Mouse (Mus musculus): Measurements from ENCODE around the gene Tanc1. TPM values are rescaled to one million over a fixed set of nuclear protein-coding genes. Genes with fewer than 3 reads are reported as not detected.
A peak's percentile ranks its signal among the peaks of the same experiment; 100 is the strongest.

The Tanc1 gene
- polyA plus RNA-seq, 1 experiment, result 7.2 TPM

DNA sequence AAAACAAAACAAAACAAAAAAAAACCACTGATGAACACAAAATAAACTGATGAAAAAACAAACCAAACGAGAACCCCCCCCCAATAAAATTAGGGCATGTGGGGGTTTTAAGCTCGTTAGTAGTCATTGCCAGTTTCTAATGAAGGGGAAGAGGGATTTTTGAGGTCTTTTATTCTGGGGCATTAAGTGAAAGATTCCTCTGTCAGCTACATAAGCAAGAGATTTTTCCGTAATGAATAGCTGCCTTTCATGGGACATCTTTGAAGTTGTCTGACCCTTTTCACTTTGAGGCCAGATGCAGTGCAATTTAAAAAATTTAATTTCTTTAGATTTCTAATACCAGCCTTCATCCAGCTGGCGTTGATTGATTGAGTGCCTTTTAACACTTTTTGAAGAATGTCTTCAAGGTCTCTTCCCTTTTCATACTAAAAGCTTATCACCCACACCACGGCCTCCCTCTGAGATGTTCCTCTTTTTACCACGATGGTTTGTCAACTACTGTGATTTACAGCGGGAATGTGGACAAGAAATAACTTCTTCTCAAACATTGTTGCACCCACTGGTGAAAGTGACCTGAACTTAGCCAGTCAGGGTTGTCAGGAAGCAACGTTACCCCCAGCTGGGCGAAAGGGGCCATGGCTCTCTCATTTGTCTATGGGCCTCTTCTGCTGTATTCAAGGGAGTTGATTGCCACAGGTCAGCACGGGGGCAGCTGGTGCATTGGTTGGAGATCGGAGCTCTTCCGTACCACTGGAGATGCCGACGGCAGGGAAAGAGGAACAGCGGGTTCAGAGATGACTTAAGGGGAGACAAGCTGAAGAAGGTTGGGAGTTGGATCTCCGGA, 76.6 kb downstream of the Tanc1 start:
- no peak for TF ChIP-seq POLR2A (IDR thresholded peaks at IDR 0.05; ENCODE audit: borderline replicate concordance, extremely low read depth, insufficient read depth, insufficient read length, poor library complexity, severe bottlenecking)
- no peak for TF ChIP-seq CTCF (IDR thresholded peaks at IDR 0.05; ENCODE audit: borderline replicate concordance, extremely low read depth, insufficient read depth, insufficient read length)
- DNase-seq (ENCODE audit: low read depth), result peak; percentile 71

DNA sequence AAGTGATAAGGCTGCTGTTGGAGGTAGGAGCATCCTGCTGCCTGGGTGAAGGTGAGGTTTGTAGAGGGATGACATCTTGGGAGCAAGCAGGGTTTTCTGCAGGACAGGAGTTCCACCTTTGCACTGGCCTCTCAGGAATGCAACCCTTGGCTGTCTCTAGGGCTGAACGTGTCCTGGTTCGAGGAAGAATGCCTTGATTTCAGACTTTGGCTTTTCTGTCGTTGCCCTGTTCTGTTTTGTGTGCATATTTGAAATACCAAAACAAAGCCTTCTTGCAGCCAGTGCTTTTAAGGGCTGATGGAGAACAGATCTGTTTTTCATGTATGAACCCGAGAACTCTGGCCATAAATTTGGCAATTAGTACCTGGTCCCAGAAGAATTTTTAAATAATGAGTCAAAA, 79.3 kb downstream of the Tanc1 start:
- TF ChIP-seq CTCF (IDR thresholded peaks at IDR 0.05; ENCODE audit: borderline replicate concordance, extremely low read depth, insufficient read depth, insufficient read length) (no peak), POLR2A (IDR thresholded peaks at IDR 0.05; ENCODE audit: borderline replicate concordance, extremely low read depth, insufficient read depth, insufficient read length, poor library complexity, severe bottlenecking) (no peak)
- DNase-seq (ENCODE audit: low read depth), result no peak

DNA sequence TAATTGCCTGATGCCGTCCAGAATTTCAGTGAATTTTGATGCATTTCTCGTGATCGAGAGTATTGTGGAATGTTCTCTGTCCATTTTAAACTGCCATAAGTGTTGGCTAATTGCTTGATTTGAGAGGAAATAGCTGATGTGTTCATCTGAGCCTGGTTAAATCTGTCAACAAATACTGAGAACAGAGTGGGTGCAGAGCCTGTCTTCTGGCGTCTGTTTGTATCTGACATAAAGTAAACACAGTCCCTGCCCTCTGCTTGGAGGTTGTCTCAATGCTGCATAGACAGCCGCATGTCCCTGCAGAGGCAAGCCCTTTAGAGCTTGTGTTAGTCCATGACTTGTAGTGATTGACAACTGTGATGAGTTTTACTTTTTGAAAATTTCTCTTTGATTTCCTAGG, 81.6 kb downstream of the Tanc1 start:
- TF ChIP-seq POLR2A (IDR thresholded peaks at IDR 0.05; ENCODE audit: borderline replicate concordance, extremely low read depth, insufficient read depth, insufficient read length, poor library complexity, severe bottlenecking) (no peak), CTCF (IDR thresholded peaks at IDR 0.05; ENCODE audit: borderline replicate concordance, extremely low read depth, insufficient read depth, insufficient read length) (no peak)

DNA sequence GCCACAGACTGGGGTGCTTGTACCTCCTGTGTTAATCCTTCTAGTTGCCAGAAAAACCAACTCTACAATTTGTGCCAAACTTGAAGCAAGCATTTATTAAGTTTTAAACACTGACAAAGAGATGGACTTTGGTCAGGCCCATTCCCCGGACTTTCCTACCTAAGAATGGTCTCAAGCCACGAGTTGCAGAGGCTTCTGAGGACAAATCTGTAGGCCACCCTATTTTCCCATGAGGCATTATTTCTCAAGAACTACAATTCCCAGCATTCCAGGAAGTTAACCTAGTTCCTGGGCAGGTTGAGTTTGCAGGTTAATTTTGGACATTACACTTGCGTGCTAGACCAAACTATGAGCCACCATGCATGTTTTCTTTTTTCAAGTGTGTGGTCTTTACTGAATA, 85.3 kb downstream of the Tanc1 start:
- no peak for TF ChIP-seq POLR2A (IDR thresholded peaks at IDR 0.05; ENCODE audit: borderline replicate concordance, extremely low read depth, insufficient read depth, insufficient read length, poor library complexity, severe bottlenecking)
- no peak for TF ChIP-seq CTCF (IDR thresholded peaks at IDR 0.05; ENCODE audit: borderline replicate concordance, extremely low read depth, insufficient read depth, insufficient read length)
- DNase-seq (ENCODE audit: low read depth), result no peak

More for the DNA sequence above, 81.6 kb downstream of the Tanc1 start:
- no peak for DNase-seq (ENCODE audit: low read depth)

DNA sequence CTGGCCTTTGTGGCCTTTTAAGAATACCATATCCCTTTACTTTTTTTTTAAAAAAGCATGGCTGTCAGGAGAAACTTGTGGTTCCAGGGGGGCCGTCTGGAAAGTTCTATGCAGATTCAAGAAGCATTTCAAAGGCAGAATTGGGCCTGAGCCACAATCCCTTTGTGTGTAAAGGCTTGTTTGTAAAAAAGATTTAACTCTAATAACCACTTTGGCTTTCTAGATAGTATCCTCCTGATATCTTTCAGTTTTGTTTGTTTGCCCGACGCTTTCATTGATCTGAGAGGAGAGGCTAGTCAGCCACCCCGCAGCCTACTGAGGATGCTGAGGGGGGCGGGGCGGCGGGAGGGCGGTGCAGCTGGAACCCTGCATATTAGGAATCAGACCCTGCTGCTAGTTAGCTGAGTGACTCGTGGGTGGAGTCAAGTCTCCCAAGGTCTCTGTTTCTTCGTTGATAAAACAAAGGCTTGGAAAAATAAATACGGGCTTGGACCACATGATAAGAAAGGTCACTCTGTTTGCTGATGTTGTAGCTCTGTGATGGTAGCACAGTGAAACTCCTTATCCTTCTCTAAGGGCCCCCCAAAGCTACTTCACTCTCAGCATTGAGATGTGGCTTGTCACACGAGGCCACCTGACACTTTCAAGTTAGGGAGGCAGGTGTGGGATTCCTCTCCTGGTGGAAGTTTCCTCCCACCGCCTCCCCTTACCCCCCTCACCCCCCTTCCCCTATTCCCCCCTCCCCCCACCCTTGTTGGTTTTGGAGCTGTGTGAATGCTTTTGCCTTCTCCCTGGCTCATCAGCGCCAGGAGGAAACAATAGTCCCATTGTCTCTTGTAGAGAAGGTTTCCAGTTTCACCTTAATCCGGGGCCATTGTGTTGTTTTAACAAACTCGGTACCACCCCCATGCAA, 86.1 kb downstream of the Tanc1 start:
- TF ChIP-seq CTCF (IDR thresholded peaks at IDR 0.05; ENCODE audit: borderline replicate concordance, extremely low read depth, insufficient read depth, insufficient read length) (no peak), POLR2A (IDR thresholded peaks at IDR 0.05; ENCODE audit: borderline replicate concordance, extremely low read depth, insufficient read depth, insufficient read length, poor library complexity, severe bottlenecking) (no peak)
- peak; percentile 83 for DNase-seq (ENCODE audit: low read depth)

DNA sequence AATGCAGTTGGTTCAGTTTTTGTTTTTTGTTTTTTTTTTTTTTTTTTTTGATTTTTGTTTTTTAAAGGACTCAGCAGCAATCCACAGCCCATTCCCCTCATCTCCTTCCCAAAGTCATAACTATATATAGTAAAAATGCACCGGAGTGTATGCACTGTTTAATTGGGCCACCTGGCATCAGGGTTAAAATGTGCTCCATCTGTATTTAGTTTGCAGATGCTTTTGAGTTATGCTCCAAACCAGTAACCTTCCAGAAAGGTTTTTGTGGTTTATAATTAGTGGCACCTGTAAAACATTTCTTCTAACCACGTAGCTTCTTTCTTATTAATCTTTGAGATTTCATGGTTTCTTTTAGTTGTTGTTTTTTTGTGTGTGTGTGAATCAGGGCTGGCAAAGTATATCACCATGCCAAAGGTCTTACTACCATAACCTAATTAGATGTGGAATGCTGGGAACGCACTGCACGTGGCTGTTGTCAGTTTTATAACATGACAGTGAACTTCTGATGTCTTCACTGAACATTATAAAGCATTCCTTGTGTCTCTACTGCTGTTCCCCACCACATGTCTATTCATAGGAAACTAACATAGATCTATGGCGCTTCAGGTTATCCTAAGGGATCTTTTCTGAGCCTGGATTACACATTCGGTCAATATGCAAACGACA, 86.9 kb downstream of the Tanc1 start:
- DNase-seq (ENCODE audit: low read depth), result no peak
- TF ChIP-seq POLR2A (IDR thresholded peaks at IDR 0.05; ENCODE audit: borderline replicate concordance, extremely low read depth, insufficient read depth, insufficient read length, poor library complexity, severe bottlenecking), result no peak
- TF ChIP-seq CTCF (IDR thresholded peaks at IDR 0.05; ENCODE audit: borderline replicate concordance, extremely low read depth, insufficient read depth, insufficient read length), result no peak

DNA sequence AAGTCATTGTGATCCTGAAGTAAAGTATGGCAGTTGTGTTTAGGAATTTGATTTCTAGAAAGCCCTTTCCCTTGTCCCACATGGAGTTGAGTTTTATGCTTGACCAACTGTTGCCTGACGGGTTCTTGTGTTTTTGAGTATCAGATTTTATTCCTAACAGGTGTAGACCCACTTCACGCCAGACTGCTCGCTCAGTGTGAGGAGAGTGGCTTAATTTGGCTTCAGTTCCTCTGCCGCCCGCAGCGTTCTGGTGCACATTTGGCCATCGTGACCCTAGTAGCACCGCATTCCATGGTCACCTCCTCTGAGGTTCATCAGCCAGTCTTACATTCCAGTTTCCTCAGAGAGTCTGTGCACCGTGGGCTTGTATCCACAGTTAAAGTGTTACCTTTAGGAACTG, 88.1 kb downstream of the Tanc1 start:
- no peak for TF ChIP-seq POLR2A (IDR thresholded peaks at IDR 0.05; ENCODE audit: borderline replicate concordance, extremely low read depth, insufficient read depth, insufficient read length, poor library complexity, severe bottlenecking)
- no peak for TF ChIP-seq CTCF (IDR thresholded peaks at IDR 0.05; ENCODE audit: borderline replicate concordance, extremely low read depth, insufficient read depth, insufficient read length)
- DNase-seq (ENCODE audit: low read depth), result no peak

DNA sequence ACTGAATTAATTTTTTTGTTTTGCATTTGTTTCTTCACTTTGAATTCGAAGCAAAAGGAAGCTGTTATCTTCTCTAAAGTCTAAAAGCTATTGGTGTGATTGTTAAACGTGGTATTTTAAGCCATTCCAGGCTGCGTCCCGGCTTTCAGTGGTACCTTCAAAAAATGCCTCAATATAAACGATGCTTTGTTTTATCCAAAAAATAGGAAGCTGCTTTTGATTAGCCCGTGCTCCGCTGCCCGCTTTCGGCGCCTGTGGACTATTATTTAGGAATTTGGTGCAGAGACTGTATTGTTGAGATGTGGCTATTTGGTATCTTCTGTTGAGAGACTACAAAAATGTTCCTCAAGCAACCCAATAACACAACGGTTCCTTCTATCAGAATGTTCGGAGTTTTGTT, 93.4 kb downstream of the Tanc1 start:
- TF ChIP-seq POLR2A (IDR thresholded peaks at IDR 0.05; ENCODE audit: borderline replicate concordance, extremely low read depth, insufficient read depth, insufficient read length, poor library complexity, severe bottlenecking), result no peak
- no peak for TF ChIP-seq CTCF (IDR thresholded peaks at IDR 0.05; ENCODE audit: borderline replicate concordance, extremely low read depth, insufficient read depth, insufficient read length)

DNA sequence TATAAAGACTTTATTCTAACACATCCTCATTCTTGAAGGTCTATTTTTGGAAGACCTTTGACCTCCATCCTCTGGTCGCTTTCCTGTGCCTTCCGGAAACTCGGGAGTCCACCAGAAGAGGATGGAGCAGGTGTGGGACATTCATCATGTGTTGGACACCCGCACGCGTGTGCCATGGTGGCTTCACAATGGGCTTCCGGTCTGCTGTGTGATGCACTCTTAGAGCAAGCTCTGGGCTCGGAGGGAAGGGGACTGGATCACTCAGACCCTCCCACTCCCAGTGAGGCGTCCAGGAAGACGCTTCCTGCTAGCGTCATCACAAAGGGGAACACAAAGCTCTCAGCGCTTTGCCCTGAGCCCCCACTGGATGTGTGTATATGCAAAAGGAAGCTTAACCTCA, 95.0 kb downstream of the Tanc1 start:
- DNase-seq (ENCODE audit: low read depth), result no peak
- TF ChIP-seq CTCF (IDR thresholded peaks at IDR 0.05; ENCODE audit: borderline replicate concordance, extremely low read depth, insufficient read depth, insufficient read length) (no peak), POLR2A (IDR thresholded peaks at IDR 0.05; ENCODE audit: borderline replicate concordance, extremely low read depth, insufficient read depth, insufficient read length, poor library complexity, severe bottlenecking) (no peak)

More for the DNA sequence above, 93.4 kb downstream of the Tanc1 start:
- no peak for DNase-seq (ENCODE audit: low read depth)

DNA sequence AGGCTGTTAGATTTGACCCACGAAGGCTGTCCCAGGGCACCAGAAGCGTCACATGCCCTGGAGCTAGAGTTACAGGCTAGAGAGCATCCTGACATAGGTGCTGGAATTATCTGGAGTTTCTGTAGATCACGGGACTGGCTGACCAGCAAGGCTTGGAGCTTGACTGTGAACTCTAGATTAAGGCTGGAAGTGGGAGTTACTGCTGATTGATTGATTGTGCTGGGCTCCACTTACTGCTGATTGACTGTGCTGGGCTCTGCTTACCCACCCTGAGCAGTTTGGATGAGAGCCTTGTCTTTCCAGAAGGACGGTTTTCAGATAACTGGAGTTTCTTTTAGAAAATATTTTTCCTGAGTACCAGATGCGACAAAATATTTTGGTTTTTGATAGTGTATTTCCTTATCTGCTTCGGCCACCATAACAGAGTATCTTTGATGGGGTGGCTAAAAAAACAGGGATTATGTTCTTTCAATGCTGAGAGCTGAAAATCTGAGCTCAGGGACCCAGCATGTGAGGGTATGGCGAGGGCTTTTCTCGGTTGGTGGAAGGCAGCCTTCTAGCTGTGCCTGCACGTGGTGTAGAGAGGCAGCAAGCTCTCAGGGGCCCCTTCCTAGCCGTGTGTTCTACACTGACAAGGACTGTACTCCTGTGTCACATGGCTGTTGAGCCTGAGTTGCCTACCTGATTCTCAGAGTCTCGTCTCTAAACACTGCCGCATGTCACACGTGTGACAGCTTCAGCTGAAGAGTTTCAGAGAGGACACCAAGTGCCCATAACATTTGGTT, 96.3 kb downstream of the Tanc1 start:
- TF ChIP-seq CTCF (IDR thresholded peaks at IDR 0.05; ENCODE audit: borderline replicate concordance, extremely low read depth, insufficient read depth, insufficient read length), result no peak
- no peak for TF ChIP-seq POLR2A (IDR thresholded peaks at IDR 0.05; ENCODE audit: borderline replicate concordance, extremely low read depth, insufficient read depth, insufficient read length, poor library complexity, severe bottlenecking)
- no peak for DNase-seq (ENCODE audit: low read depth)

Measured in brain, embryonic 14.5 days (tissue).